Mouse (Mus musculus) liver, adult 2 months (tissue): ENCODE results near the gene Sgcd.

Source experiments
- CTCF ChIP-seq: fragments of 200-500 bp; IDR thresholded peaks from 2 replicates; pipeline ENCODE4 v1.5.1; 2011; ENCODE audit warnings: low read depth, low read length, control low read depth
- POLR2A ChIP-seq: fragments of 200-500 bp; IDR thresholded peaks from 2 replicates; pipeline ENCODE4 v1.6.1; 2011; ENCODE audit warnings: low read length, control low read depth; ENCODE audit not compliant: insufficient read depth; ENCODE audit errors: extremely low read depth

GRCm38 (mm10) chr11:47379630-47379958 is 609.2 kb downstream of the Sgcd start:
- no peak for TF ChIP-seq CTCF
- TF ChIP-seq POLR2A = no peak
